Mouse (Mus musculus) testis, adult 2 months (tissue): Measurements from ENCODE around the gene Barhl1.

Experiments used
- CTCF ChIP-seq: fragments of 200-500 bp; IDR thresholded peaks from 2 replicates; pipeline ENCODE4 v1.5.1; 2012; ENCODE audit warnings: low read depth, mild to moderate bottlenecking, inconsistent platforms, low read length, moderate library complexity; ENCODE audit not compliant: control insufficient read depth, insufficient read depth, insufficient replicate concordance
- POLR2A ChIP-seq: fragments of 200-500 bp; IDR thresholded peaks from 2 replicates; pipeline ENCODE4 v1.6.1; 2012; ENCODE audit warnings: low read depth, mild to moderate bottlenecking, inconsistent platforms, low read length, moderate library complexity; ENCODE audit not compliant: control insufficient read depth

- TF ChIP-seq CTCF, result no peak
- TF ChIP-seq POLR2A, result no peak
Measured at GRCm38 (mm10) chr2:28895876-28896275, 20.6 kb downstream of the Barhl1 start.
